Mouse (Mus musculus): ENCODE results near the gene Vps37b.

GRCm38 (mm10) chr5:124013747-124014146 is 18.3 kb downstream of the Vps37b start:
- TF ChIP-seq CTCF (IDR thresholded peaks at IDR 0.05; ENCODE audit: borderline replicate concordance, insufficient read depth, low read depth, low read length) (no peak), POLR2A (IDR thresholded peaks at IDR 0.05; ENCODE audit: borderline replicate concordance, insufficient read depth, low read length) (no peak)
